Mouse (Mus musculus) lung, postnatal 36 days (tissue): ENCODE data around the gene Ate1.

ENCODE experiments used
- DNase-seq: peaks from one replicate; pipeline ENCODE4 v3.0.0; 2022; ENCODE audit warnings: mixed read lengths

The Ate1 gene

DNA sequence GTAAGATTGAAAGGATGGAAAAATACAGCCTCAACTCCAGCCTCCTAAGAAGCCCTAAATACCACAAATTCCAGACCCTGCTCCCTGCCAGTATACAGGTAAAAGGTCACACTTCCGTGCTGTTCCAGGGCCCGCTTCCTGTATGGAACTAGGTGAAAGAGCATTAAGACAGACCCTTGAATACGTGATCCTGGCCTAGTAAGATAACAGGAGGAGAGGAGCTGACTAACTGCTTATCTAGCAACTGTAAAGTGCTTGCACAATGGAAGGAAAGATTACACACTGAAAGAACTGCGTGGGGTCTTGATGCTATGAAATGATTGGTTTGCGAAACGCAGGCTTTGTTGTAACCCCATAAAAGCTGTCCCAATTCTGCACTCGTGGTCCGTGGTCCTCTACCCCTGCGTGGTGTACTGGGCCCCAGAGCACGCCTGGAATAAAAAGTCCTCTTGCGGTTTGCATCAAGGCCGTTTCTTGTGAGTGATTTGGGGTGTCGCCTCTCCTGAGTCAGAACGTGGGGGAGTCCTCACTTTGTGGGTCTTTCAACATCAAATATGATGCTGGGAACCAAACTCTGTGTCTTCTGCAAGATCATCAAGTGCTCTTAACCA is 748 bp upstream of the Ate1 start:
- DNase-seq = no peak

DNA sequence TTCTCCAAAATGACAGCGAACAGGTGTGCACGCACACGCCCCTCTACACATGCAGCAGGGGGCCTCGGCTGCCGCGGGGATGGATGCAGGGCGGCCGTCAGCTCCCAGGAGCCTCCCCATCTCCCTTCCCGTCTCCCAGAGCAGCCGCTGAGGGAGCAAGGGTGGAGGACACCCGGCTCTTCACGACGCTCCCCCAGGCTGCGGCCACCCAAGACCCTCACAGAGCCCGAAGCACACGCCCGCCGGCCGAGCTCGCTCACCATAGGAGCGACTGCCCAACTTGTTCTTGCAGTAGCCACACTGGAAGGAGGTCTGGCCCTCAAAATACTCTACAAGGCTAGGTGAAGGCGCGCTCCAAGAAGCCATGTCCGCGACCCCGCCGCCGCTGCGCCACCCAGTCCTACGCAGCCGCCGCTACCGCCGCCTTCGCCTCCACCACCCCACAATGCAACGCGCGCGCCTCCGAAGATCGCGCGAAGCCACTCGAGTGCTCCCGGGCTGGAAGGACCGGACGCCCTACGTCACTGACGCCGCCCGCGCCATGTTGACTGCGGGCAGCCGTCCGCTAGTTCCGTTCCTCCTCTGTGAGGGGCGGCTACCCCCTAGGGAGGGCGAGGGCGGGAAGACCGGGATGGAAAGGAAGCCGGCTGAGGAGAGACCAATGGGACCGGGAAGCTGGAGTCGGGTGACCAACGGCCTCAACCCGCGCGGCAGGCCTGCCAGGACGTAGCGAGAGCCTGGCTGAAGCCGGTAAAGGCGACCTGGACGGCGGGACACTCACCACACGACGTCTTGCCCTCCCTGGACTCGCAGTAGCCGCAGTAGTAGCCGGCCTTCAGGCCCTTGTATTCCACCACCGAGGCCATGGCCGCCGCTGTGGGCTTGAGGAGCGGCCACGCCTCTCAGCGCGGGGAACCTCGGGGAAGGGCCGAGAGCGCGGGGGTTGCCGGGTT is 797 bp downstream of the Ate1 start:
- peak; percentile 97 for DNase-seq

DNA sequence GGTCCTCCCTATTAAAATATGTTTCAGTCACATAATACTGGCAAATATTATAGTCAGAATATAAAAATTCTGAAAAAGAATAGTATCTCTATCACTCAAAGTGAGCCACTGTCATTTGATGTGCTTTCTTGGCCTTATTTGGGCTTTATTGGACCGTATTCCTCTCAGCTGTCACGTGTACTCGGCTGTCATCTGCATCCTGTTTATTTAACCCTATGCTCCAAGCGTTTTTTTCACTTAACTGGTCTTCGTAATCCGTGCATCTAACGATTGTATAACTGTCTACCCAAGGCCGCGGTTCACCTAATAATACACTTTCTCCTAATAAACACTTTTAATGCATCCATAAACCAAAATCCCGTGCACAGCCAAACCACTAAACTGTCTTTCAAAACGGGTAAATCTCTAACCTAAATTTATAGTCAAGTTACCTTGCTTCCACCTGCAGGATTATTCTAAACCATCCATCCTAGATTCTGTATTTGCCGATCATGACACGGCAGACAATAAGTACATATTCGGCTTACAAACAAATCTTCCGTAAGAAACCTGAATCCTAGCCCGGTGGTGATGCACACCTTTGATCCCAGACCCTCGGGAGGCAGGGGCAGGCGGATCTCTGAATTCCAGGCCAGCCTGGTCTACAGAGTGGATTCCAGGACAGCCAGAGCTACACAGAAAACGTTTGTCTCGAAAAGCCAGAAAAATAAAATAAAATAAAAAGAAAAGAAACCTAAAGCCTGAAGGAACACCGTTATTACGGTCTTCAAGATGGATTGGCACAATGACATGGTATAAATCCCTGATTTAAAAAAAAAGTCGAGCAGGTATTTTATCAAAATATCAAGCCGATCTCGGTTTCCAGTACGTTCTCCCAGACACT is 1.7 kb downstream of the Ate1 start:
- peak; percentile 53 for DNase-seq

DNA sequence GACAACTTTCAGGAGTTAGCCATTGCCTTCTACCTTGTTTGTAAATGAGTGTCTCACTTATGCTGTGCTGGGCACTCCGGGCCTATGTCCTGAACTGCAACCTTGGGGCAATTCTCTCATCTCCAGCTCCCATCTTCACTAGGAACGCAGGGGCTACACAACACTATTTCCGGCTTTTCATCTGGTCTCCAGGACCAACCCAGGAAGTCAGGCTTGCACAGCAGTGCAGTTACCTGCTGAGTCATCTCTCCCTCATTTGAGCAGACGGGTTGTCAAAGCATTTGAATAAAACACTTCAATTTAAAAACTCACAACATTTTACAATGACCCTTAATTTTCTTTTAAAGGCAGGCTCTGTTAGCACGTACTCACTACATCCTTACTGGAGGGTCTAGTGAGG is 9.9 kb downstream of the Ate1 start:
- DNase-seq = no peak

DNA sequence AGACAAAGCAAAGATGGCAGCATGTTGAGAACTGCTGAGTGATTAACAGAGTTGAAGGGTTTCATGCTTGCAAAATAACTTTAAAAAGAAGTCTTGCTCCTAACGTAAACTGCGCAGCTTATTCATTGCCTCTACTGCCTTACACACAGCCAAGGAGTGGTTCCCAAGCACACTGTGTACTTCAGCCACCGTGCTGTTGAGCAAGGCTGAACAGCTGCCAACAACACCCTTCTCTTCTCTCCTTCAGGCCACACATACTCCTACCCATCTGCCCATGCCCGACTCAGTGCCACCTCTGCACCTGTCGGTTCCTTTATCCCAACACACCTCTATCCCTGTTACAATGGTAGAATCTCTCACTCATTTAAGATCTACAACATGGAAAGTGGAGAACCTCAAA is 17.2 kb downstream of the Ate1 start:
- peak; percentile 62 for DNase-seq

DNA sequence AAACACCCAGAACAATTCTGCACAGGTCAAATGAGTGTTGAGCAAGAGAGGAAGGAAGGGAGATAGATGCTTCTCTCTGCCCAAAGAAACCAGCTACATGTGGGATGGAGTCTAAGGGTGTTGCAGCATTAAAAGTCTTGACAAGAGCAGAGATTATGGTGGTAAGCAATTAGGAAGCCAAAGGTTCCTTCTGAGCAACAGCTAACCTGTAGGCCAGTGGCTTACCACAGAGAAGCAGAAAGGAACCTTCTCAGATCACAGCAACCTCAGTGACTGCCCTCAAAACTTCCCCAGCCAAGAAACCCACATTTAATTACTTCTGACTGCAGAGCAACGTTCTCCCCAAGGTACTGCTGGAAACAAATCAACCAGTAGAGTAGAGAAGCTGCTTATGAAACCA is 18.7 kb downstream of the Ate1 start:
- no peak for DNase-seq

DNA sequence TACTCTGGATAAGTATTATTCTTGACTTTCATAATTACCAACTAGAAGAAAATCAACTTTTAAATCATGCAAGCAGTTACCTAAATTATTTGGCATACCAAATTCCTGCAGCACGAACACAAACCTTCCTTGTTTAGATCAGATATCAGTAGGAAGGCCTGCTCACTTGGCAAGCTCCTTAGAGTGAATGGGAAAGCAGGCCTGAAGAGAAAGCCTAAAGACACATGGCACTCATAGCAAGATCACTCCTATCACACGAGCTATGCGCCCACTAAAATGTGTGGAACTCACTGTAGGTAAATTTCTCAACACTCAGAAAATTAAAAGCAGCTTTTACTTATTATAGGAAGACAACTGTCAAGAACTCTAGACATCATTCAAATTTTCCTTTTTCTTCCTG is 26.8 kb downstream of the Ate1 start:
- DNase-seq = no peak

DNA sequence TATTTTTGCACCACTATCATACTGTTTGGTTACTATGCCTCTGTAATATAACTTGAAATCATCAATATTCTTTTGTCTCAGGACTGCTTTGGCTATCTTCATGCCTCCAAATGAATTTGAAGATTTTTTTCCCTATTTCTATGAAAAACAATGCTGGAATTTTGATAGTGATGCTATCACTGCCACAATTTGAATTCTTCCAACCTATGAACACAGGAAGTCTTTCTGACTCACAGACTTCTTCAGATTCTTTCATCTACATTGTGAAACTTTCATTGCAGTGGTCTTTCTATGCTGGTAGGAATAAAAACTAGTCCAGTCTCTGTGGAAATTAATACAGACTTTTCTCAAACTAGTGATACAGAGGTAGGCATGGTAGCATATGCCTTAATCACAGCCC is 28.1 kb downstream of the Ate1 start:
- no peak for DNase-seq

DNA sequence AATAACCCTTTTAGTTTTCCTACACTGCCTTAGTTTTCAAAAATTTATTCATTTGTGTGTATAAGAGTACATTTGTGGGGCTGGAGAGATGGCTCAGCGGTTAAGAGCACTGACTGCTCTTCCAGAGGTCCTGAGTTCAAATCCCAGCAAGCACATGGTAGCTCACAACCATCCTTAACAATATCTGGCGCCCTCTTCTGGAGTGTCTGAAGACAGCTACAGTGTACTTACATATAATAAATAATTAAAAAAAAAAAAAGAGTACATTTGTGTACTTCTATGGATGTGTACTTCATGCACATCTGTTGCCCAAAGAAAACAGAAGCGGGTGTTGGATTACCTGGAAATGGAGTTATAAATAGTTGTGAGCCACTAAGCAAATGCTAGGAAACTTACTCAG is 41.2 kb downstream of the Ate1 start:
- DNase-seq = peak; percentile 7

DNA sequence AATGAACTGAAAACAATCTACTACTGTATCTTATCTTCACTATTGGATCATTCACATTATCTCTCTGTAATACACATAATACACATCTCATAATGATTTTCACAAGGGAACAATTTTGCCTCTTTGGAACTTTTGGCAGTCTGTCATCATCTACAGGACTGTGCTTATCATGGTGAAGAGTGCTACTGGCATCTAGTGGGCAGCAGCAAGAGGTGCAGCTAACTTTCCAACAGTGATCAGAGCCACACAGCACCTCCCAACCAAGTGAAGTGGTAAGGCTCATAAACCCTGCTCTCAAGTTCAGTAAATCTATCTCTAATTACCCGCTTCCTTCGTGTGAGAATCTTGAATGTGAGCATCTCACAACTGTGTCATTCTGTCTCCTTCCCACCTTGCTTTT is 44.2 kb downstream of the Ate1 start:
- DNase-seq = peak; percentile 71

DNA sequence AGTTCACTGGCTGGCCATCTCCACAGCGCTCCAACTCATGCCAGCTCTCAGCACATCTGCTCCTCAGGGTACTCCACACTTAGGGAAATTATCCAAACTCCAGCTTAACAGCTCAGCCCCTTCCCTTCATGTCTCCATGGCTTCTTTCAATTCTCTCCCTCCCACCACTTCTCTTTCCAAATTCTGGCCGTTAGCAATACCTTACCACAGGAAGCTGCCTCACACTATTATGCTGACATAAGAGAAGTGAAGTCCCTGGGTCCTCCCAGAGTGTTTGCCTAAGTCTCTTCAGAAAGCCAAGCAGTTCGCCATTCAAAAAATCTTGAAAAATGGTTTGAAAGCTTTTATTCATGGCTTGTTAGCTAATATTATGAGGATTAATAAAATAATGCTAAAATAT is 46.3 kb downstream of the Ate1 start:
- no peak for DNase-seq

DNA sequence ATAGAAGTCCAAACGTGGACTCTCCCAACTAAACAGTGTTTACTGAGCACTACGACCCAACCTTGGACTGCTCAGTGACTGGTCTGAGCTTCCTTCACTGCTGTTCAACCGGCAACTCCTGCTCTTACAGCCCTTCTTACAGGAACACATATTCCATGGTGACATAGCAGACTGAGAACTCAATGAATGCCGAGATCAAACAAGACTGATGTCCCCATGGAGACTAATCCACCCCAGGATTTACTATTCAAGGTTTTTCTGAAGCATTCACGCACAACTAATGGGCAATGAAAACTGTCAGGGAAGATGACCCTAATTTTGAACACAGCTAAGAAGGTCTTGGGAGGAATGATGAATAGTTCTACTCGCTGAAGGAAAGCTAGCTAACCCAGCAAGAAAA is 47.5 kb downstream of the Ate1 start:
- DNase-seq = no peak

DNA sequence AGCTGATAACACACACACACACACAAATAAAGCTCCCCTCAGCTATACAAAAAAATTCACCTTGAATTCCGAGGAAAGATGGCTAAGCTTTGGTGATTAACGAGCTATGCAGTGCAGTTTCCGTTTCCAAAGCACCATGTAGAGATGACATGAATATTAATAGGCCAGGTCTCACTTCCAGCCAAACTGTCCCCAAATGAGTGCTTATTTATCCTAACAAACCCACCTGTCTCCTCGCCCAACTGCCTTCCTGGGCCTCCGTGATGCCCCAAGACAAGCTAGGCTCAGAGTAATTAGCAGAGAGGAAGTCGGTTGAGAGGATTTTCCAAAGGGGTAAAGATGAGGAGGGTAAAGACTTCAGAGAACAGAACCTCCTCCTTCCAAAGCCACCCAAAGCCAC is 49.1 kb downstream of the Ate1 start:
- DNase-seq = no peak

DNA sequence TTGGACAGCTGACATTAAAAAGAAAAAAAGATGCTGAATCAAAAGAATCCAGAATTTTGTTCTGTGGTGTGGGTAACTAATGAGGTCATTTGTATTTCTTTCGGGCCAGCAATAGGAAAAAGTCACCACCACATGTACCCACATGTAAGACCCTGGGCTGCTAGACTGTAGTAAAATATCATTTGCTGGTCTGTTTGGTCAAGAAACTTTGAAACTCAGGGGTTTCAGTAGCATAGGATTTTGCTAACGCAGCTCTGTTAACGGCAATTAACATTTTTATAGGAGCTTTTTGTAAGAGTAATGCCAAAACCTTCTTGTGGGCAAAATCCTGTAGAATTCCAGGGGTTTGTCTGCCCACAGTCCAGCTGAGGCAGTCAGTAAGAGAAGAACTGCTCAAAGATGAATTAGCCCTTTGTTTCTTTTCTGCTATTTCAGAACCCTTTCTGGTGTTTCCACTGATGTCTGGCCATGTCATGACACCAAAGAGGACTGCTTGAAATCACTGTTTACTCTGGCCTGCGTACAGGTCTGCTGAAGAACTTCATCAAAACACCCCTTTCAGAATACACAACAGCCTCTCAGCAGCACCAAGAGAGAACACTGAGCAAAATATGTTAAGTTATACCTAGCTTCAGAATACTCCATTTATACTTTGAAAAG is 64.5 kb downstream of the Ate1 start:
- DNase-seq = no peak

DNA sequence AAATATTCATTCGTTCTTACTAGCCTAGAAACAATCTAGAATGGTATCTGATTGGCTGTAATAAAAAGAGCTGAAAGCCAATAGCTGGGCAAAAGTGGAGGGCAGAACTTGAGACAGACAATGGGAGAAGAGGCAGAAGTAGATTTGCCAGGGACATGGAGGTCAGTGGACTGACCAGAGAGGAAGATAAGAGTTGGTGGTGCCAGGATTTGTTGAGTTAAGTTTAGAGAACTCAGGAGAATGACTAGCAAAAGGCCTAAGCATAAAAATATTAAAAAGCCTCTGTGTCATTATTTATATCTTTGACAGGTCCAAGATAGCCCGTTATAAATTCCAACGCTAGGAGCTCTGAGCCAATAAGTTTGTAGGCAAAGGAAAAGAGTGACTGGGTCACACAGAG is 65.9 kb downstream of the Ate1 start:
- DNase-seq = no peak

DNA sequence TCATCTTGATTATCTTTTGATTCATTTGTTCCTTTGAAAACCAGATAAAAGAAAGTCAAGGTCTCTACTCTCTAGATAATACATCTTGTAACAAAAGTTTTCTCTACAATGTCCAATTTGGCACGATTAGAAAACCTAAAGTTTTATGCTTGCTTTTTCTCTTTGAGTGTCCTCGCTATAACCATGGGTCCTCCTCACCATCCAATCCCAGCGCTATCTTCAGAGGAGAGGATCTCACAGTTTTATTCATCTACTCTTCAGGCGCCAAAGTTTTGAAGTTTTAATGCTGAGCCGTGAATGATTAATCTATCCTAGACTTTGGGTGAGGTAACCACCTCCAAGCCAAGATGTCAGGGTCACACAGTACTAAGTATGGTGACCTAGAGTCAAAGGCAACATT is 84.4 kb downstream of the Ate1 start:
- no peak for DNase-seq

DNA sequence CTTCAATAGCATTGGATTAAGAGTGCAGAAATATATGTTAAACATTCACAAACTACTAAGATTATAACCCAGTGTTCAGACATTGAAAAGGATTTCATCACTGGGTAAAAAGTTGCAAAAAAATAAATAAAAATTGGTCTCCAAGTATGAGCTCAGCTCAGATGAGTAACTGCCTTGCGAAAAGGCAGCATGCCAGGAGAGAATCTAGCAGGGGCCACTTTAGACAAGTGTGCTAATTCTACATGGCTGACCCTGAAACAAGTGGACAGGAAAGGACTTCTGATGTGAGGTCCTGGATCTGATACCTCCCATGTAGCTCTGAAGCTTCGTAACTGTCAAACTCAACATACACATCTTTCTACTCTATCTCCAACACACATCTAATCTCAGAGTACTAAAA is 88.0 kb downstream of the Ate1 start:
- DNase-seq = peak; percentile 3

DNA sequence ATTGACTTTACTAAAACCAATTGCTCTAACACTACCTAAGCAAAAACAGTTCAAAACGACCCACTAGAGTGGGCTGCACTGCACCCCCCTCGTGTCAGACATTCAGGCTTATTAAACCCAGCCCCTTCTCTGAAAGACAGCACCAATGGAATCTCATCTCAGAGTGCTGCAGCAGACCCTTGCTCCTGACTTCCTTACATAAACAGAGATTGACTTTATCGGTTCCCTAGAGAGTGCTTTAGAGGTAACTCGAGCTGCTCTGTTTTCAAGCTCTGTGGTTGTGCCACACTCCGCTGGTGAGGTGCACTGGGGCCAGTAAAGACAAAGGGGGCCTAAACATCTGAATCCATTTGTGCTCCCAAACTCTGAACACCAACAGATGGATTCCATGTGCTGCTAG is 93.6 kb downstream of the Ate1 start:
- no peak for DNase-seq

DNA sequence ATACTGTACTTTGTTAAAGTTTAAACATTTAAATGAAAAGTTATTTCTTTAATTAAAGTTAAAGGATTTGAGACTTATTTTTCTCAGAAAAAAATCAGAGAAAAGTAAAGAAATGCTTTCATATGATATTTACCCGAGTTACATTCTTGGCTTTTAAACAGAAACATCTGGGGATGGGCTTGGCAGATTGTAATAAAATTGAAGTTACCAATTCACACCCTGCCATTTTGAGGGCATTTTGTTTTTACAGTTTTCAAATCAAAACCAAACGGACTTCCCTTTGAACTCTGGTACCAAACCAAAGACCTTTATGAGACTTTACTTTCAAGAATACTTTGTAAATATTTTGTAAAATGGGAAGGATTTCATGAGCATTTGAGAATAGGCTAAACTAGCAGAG is 94.2 kb downstream of the Ate1 start:
- no peak for DNase-seq

DNA sequence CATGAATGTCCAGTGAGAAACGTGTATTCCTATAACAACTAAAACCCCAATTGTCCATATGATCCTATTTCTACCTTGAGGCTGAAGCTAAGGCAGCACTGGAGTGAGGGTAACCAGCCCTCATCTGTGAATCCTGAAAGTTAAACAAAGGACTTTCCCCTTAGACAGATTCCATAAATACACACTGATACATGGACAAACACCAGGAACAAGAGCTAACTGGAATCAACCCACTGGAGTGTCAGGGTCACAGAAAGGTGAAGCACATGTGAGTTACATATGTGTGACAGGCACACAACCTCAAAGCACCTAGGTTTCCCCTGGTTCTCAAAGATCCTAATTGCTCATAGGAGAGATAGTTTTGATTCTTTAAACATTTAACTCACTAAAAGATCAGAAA is 100.2 kb downstream of the Ate1 start:
- DNase-seq = no peak

DNA sequence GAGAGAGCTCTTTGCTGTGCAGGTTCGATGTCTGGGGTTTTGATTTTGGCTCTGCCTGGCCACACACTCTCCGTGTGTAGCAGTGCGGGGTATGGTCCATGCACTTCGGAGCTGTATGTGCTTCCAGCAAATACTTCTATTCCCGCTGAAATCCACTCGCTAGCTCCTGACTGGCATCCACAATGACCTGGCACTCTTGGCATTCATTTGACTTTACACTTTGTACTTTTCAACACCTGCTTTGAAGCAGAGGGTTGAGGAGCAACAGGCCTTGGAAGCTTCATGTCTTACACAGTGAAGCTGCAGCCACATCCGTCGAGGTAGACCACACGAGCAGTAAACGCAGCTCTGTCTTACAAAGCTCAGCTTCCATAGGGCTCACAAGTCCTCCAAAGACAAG is 112.5 kb downstream of the Ate1 start:
- DNase-seq = no peak

DNA sequence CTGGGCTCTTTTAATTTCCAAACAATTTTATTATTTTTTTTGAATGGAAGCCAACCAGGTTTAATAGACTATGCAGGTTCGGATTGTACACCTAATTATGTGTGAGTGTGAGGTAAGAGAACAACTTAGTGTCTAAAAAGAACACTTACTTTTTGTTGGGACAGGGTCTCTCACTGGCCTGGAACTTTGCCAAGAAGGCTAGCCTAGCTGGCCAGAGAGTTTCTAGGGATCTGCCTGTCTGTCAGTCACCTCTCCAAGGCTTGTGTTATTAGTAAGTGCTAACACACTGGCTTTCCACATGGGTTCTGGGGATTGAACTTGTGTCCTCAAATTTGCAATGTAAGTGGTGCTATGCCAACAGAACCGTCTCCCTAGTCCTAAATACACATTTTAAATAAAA is 116.8 kb downstream of the Ate1 start:
- no peak for DNase-seq

DNA sequence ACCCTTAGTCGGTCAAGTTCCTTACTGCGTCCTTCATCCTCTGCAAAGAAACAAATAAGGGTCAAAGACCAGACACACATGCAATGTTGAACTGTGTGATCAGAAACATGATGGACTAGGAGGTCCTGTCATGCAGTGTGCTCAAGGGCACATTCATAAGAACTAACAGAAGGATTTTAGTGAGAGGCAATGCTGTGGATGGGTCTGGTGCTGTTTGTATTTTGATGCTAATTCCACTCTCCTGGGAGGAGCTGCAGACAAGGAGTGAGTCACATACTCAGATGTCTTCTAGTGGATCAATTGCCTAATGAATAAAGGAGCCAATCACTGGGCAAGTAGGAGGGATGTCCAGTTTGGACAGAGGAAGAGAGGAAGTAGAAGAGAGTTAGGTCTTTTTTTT is 125.5 kb downstream of the Ate1 start:
- DNase-seq = no peak
